Mouse (Mus musculus): ENCODE results near the gene Chil5.
"Not testable (repeated sequence)": the region's sequence is repeated elsewhere in the genome, so short reads cannot be mapped to it uniquely, and the experiment has no call there.

Chil5 gene

DNA sequence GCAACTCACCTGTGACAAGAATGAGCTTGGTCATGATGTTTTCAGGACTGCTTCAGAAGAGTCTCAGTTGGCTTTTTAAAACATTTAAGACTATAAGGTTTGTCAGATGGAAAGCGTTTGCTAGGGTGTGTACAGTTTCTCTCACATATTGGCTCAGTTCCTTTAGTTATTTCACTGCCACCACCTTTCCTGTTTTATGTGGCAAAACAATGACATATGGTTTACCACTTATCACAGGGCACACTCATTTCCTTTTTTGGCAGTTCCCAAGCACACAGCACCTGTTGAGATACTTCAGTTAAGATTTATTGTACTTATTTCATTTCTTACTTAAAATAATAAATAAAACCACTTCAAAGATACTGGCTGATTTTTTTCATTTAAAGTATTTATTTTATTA is at the start of gene Chil5:
Gene Chil5 (minus strand): TSS at position 34 of the 400 bp plus-strand sequence.
- peak; percentile 41 for DNase-seq (ENCODE audit: low read depth)

DNA sequence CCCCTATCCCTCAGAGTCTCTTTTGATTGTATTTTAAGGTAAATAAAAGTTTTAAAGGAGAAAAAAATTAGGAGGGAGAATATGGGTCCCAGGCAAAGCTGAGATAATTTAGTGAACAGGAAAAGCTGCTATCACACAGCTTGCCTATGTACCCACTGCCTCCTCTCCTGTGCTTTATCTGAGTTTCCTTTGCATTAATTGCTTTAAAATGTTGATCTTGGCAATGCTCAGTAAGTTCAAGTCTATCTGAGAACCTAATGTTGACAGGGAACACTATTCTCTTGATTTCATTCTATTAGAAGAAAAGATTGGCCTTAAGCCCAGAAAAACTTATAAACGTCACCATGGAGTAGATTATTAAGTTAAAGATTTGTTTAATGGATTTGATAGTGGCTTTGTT is 42.2 kb upstream of the Chil5 start:
- DNase-seq (ENCODE audit: low read depth), result no peak

DNA sequence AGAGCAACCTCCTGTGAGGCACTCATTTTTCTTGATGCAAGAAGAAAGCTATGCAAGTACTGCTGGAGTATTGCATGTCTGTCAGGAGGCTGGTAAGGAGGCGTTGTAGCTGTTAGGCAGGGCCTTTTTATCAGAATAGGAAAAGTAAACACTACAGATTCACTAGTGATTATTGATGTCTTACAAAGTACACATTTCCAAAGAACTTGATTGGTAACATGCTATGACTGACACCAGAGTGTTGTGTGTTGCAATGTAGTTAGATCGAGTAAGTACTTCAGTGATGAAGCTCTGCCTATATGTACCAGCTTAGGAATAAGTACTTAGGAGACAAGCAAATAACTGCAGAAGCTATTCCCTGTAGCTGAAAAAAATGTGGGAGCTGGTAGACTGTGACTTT is 38.4 kb upstream of the Chil5 start:
- DNase-seq (ENCODE audit: low read depth), result no peak

DNA sequence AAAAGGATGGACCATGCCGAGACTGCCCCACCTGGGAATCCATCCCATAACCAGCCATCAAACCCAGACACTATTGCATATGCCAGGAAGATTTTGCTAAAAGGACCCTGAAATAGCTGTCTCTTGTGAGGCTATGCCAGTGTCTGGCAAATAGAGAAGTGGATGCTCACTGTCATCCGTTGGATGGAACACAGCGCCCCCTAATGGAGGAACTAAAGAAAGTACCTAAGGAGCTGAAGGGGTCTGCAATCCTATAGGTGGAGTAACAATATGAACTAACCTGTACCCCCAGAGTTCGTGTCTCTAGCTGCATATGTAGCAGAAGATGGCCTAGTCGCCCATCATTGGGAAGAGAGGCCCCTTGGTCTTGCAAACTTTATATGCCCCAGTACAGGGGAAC is 35.1 kb upstream of the Chil5 start:
- DNase-seq (ENCODE audit: low read depth), result peak; percentile 57

DNA sequence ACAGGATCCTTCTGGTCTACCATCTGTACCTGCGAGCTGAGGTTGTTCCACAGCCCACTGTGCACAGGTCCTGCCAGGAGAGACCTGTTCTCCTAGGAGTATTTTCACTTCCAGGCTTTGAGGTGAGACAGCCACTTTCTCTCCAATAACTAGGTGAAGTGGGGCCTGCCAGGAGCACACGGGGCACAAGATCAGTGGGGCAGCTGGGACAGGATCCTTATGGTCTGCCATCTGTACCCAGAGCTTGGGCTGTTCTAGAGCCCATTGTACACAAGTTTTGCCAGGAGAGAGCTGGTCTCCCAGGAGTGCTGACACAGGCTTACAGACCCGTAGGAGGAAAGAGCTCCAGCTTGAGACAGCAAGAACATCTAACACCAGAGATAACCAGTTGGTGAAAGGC is 25.4 kb upstream of the Chil5 start:
- DNase-seq (ENCODE audit: low read depth), result no peak

DNA sequence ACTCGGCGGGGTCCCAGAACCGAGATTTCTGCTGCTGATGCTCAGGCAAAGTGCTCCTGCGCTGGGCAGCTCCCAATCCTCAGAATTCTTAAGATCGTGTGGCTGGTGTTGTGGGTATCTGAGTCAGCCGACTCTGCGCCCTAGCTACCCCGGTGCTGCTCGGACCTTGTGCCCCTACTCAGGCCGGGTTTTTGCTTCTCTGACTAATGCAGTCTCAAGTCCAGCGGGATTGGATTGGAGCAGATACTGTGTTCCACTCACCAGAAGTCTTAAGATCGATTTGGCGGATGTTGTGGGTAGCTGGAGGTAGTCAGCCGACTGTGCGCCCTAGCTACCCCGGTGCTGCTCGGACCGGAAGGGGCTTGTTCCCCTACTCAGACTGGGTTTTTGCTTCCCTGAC is 19.3 kb upstream of the Chil5 start:
- DNase-seq (ENCODE audit: low read depth), result no peak

DNA sequence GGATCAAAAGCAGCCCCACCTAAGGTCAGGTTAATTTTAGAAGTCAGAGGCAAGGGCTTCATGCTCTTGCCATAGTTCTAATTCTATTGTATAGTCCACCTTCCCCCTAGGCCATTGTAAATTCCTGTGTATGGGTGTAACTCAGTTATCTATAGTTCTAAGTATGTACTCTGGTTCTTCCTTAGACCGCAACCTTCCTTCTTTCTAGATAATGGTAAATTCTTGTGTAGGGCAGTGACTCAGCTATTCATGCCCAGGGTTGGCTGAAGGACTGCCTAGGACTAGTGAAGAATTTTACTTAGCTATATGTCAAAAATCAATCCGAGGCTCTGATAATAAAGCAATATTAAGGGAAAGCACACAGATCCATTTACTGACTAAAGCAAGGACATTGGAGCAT is 7.7 kb upstream of the Chil5 start:
- DNase-seq (ENCODE audit: low read depth), result no peak

DNA sequence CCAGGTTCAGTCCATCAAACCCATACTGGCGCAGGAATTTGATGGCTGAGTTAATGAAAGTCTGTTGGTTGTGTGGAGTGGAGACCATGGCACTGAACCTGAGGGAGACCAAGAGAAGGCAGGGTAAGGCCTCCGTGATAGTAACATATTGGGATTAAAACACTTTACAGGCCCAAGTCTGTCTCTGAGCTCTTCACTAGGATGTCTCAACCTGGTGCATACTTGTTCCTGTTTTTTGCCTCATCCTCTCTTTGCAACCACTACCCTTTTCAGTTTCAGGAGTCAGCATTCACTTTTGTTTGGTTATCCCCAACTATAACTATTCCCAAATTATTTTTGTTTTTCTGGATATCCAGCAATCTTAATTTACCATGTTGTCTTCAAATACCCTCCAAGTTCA is 8.5 kb downstream of the Chil5 start:
- DNase-seq (ENCODE audit: low read depth), result no peak

DNA sequence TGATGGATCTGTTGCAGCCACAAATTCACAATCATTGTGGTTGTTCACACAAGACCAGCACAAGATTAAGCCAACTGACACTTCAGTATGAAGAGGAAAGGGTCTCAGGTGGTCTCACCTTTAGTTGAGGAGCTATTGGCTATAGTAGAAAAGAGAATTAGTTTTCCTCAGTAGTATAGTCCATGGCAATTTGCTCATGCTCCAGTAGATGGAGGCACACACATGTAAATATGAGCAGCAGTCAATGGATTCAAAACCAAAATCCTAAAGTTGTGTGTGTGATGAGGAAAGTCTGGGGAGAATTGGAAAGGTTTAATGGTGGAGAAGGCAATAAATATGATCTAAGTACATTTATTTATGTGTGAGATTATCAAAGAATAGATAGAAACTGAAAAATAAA is 10.8 kb downstream of the Chil5 start:
- DNase-seq (ENCODE audit: low read depth), result peak; percentile 11

DNA sequence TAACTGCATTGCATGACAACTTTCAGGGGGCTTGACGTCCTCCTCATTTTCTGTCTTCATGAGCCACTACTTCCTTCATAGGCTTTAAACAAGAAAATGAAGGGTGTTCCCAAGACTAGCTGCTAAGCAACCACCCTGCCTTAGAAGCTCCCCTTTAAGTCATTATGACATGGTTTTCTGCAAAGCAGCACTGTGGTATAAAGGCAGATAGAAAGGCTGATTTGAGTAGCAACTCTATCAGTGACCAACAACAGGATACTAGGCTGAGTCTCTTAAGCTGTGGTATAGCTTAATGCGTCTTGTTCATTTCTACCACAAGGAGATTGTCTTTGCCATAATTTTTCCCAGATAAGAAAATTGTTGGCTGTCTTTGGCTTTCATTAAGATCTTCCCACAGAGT is 18.1 kb downstream of the Chil5 start, which contains the start of gene Pifo:
Gene Pifo (minus strand): TSS at position 101 of the 400 bp plus-strand sequence.
- DNase-seq (ENCODE audit: low read depth), result no peak

DNA sequence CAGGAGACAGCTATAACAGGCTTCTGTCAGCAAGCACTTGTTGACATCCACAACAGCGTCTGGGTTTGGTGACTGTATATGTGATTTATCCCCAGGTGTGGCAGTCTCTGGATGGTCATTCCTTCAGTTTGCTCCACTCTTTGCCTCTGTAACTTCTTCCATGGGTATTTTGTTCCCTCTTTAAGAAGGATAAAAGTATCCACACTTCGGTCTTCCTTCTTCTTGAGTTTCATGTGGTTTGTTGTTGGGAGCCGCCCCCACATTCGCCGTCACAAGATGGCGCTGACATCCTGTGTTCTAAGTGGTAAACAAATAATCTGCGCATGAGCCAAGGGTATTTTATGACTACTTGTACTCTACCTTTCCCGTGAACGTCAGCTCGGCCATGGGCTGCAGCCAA is 29.3 kb downstream of the Chil5 start:
- DNase-seq (ENCODE audit: low read depth), result not testable (repeated sequence)

DNA sequence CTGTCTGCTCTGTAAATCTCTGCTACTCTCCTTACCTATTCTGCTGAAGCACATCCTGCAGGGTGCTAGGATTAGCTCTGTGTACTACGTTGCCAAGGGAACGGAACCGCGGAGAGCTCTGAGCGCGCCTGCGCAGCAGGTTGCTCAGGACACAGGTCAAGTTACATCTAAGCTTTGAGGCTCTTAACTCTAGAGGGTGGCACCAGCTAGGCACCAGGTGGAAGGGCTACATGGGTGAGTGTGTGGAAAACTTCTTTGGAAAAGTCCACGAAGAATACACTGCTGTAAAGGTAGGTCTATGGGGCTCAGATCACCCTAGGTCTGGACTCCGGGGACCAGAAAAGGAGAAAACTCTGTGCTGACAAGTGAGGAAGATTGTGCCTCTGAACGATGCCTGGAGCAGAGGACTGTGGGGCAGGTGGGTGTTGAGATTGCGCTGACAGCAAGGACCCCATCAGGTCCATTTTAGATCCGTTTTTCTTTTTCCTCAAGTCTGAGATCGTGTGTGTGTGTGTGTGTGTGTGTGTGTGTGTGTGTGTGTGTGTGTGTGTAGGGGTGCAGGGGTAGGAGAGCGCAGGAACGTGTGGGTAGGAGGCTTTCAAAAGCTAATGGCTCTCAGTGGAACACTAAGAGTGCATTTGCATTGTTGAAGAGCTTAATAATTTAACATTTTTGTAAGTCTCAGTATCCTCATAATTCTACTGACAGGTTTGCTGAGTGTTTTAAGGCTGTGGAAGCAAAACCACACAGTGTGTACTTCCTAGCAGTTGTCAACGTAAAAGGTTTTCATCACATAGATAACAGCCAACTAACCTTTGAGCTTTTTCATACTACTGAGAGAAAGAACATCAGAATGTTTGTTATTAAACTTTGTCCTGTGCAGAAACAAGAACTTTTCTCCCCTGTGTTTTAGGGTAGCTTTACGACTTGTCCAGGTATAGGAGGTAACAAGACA is 30.9 kb downstream of the Chil5 start:
- DNase-seq (ENCODE audit: low read depth), result no peak

DNA sequence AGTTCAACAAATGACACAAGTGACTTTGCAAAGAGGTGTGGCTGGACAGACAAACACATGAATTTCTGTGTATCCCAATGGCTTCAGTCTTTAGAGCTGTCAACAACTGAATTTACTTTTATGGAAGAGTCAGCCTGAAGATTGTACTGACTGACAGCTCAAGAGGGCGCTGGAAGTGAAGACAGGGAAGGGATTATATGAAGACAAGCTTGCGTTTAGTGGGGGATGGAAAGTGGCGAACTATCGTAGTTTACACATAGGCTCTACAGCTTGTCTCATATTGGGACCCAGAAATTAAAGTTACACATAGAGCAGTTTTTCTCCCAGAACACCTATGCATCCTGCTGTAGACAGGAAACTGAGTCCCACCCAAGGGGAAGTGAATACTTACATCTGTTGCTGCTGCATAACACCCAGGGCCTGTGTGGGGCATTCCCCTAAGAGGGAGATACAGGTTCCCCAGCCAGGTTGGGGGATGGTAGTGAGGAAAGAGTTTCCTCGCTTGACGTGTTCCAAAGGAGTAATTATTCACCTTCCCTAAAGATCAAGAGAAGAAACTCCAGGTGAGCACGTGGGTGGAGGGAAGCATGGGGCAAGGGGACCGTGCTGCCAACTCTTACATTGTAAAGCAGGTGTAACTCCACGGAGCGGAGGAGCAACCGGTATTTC is 31.8 kb downstream of the Chil5 start:
- no peak for DNase-seq (ENCODE audit: low read depth)

DNA sequence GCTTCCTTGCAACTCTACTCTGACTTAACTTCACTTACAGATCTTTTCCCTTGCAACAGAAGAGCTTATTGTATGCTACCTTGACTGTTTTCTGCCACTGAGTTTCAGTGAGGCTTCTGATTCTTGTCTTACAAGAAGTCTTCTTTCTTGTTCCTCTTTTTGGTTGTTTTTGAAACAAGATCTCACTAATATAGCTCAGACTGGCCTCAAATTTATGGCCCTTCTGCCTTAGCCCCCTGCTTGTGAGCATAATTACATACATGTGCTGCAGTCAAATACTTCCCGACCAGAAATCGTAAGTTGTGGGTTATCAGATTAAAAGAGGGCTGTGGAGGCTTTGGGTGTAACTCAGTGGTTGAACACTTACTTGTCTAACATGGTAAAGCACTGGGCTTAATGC is 37.9 kb downstream of the Chil5 start:
- DNase-seq (ENCODE audit: low read depth), result no peak

DNA sequence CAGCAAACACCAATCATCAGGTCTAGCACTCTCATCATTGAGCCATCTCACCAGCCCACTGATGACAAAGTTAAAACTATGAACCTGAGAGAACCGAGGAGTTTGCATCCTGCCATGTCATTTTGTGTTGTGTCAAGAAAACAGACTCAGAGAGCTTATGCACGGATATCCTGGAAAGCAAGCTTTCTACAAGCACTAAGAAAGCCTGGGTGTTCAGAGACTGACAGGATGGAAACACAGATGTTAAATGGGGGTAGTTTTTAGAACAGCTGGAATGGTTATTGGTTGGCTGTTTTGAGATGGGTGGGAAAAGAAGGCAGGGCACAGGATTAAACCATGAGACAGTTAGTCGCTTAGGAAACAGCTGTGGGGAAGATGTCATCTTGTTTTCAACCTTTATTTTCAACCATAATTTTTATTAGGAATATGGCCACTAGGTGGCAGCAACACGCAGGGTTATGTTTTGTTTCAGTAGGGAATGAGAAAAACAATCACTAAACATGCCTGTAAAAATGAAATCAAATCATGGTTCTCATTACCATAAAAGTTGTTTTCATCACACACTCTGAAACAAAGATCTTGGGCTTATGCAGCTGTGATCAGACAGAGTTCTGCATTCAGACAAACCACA is 40.8 kb downstream of the Chil5 start:
- DNase-seq (ENCODE audit: low read depth), result peak; percentile 66

DNA sequence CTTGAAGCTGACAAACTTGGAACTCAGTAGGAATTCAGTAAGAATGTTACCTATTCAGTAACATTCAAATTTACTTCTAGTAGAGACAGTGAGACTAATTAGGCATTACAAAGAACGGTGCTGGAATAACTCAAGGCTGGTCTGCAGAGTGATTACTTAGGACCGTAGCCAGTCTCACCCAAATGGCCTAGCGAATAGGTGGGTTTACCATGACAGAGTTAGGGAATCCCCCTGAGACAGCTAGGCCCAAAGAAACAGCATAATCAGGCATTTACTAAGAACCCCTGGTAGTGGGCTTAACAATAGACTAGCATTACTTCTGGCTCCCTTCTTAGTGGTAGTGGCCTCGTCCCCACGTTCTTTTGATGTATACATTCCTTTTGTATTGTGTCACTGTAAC is 43.0 kb downstream of the Chil5 start:
- not testable (repeated sequence) for DNase-seq (ENCODE audit: low read depth)

DNA sequence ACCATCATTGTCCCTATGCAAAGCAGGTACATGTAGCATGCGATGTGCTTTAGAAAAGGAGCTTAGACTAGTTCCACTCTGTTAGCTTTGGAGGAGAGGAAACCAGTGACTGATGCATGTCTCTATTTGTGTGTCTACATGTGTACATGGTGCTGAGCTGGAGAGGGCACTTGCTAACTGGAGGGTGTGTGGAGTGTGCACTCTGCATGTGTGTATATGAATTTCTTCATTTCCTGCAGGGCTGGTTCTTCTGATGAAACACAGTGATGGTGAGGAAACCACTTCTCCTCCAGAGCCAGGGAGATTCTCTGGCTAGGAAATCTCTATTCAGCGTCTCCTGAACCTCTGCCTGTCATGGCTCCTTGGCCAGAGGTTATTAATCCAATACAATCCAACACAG is 58.4 kb downstream of the Chil5 start:
- DNase-seq (ENCODE audit: low read depth), result peak; percentile 67

DNA sequence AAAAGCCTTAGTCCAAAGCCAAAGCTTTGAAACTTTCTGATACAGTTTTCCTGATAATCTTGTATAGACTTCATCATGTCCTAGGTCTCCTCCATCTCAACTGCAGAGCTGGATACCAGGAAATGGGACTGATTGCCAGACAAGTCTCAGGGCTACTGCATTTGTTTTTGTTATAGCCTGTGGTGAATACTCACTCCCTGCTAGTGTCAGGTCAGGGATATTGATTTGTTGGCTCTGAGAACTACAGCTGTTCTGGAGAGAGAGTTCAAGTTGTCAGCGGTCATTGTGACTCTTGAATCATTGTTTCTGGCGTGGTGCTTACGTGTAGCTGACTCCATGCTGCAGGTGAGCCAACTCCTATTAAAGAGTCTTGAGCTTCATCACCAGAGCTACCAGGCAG is 59.2 kb downstream of the Chil5 start, which contains the start of gene Ovgp1:
Gene Ovgp1 (plus strand): TSS at position 301 of the 400 bp plus-strand sequence.
- DNase-seq (ENCODE audit: low read depth), result no peak

DNA sequence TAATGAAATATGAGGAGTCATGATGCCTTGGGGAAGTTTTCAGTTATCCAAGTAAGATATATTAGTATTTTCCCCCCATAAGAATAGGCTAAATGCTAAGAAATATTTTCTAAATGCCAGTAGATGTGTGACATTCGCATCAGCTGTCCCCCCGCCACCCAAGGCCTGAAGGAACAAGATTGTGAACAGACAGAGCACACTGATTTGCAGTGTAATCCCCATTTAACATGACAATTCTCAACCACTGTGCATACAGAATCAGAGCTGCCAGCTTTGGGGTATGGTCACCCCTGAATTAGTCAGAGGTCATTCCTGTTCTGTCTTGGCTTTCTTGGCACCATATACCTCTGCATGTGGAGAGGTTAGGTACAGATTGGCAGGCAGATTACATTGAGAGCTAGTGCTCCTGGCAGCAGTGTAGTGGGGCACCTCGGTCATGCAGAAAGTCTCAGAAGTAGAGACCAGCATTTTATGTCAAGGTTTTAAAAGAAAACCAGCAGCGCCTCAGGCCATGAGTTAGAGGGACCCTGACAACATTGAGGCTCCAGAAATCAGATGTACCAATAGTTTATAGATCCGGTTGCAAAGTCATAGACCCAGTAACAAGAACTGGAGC is 60.7 kb downstream of the Chil5 start:
- DNase-seq (ENCODE audit: low read depth), result no peak
